ENCODE assay signal across 16 mouse cellular contexts in genomic region chr19:56439072-56439434, GRCm38 (mm10). TPM values are rescaled to one million over a fixed set of nuclear protein-coding genes. Genes with fewer than 3 reads are reported as not detected.
DNase-seq lines count a peak whose midpoint lies in the region; ATAC-seq and TF ChIP-seq lines count a peak whose summit lies in the region.
"Had no signal": no experiment of that assay in that cellular context is flagged by ENCODE, and none has a peak within 500 bp of the region (broad histone marks: within the 10 kb centered on the region; RNA-seq: fewer than 3 reads in every experiment).

No protein-coding gene starts in this region.

- no peaks in the 10 kb centered on the region for H3K27me3 ChIP-seq in kidney, embryonic 15.5 days
- H3K27me3 ChIP-seq in intestine, postnatal 0 days (replicated peaks; ENCODE audit: control insufficient read depth, insufficient read depth, low read length) = no peaks in the 10 kb centered on the region
- H3K27me3 ChIP-seq: heart, embryonic 15.5 days; midbrain, embryonic 12.5 days; neural tube, embryonic 12.5 days had no signal

- H3K27ac ChIP-seq in kidney, embryonic 15.5 days = peak overlapping the region; percentile 42
- no peak overlapping the region for H3K27ac ChIP-seq in intestine, postnatal 0 days (ENCODE audit: low read depth, low read length)
- H3K27ac ChIP-seq: heart, embryonic 15.5 days; midbrain, embryonic 12.5 days; neural tube, embryonic 12.5 days had no signal

- no peak overlapping the region for H3K4me2 ChIP-seq in kidney, embryonic 15.5 days
- H3K4me2 ChIP-seq in intestine, postnatal 0 days (replicated peaks; ENCODE audit: low read depth) = no peak overlapping the region
- H3K4me2 ChIP-seq: heart, embryonic 15.5 days; midbrain, embryonic 12.5 days; neural tube, embryonic 12.5 days had no signal

- H3K9ac ChIP-seq in kidney, embryonic 15.5 days = no peak overlapping the region
- H3K9ac ChIP-seq in intestine, postnatal 0 days (ENCODE audit: low read depth, low read length) = no peak overlapping the region
- H3K9ac ChIP-seq: heart, embryonic 15.5 days; midbrain, embryonic 12.5 days; neural tube, embryonic 12.5 days had no signal

- H3K36me3 ChIP-seq in kidney, embryonic 15.5 days = peaks cover 39% of the 10 kb centered on the region
- peaks cover 63% of the 10 kb centered on the region for H3K36me3 ChIP-seq in intestine, postnatal 0 days (ENCODE audit: control insufficient read depth, insufficient read depth)
- H3K36me3 ChIP-seq: midbrain, embryonic 12.5 days had no signal

- 0 out of 2 replicates have a peak, but pooled peaks have one; percentile 29 for ATAC-seq in kidney, embryonic 15.5 days (replicated peaks; ENCODE audit: low FRiP score)
- peak; percentile 56; the same call in 1 of the 2 replicates for ATAC-seq in intestine, postnatal 0 days
- peak; percentile 83 for ATAC-seq in megakaryocyte progenitor cell, adult 5-6 weeks (replicated peaks; ENCODE audit: poor library complexity)
- ATAC-seq: inflammation-experienced regulatory T-cells, adult 6 months had no signal

- no peaks in the 10 kb centered on the region for H3K9me3 ChIP-seq in kidney, embryonic 15.5 days (replicated peaks)
- H3K9me3 ChIP-seq in intestine, postnatal 0 days (ENCODE audit: control insufficient read depth) = no peaks in the 10 kb centered on the region
- H3K9me3 ChIP-seq: heart, embryonic 15.5 days; midbrain, embryonic 12.5 days; neural tube, embryonic 12.5 days had no signal

- WGBS in kidney, embryonic 15.5 days = 68% methylated on average over 6 of the region's 6 CpGs
- 42% methylated on average over 6 of the region's 6 CpGs for WGBS in intestine, postnatal 0 days

- no peak overlapping the region for H3K4me3 ChIP-seq in kidney, embryonic 15.5 days (replicated peaks)
- H3K4me3 ChIP-seq in intestine, postnatal 0 days (ENCODE audit: low read depth, low read length) = no peak overlapping the region
- H3K4me3 ChIP-seq: heart, embryonic 15.5 days; midbrain, embryonic 12.5 days; neural tube, embryonic 12.5 days had no signal

- H3K4me1 ChIP-seq in kidney, embryonic 15.5 days = 0 out of 2 replicates have a peak, but pooled peaks cover 2% of the 10 kb centered on the region
- no peaks in the 10 kb centered on the region for H3K4me1 ChIP-seq in intestine, postnatal 0 days (replicated peaks; ENCODE audit: control insufficient read depth, insufficient read depth, low read length)

- no peak for TF ChIP-seq CTCF in intestine, postnatal 0 days (IDR thresholded peaks at IDR 0.05; ENCODE audit: low read depth)

- DNase-seq in kidney, adult 8-10 months = no peak
- DNase-seq in c-Kit-positive CD71-negative TER-119-negative erythroid progenitor cells, embryonic 14.5 days (ENCODE audit: low read depth) = peak; percentile 25
- no peak for DNase-seq in frontal cortex, postnatal 10 days (ENCODE audit: low spot score in 2 of 2)
- DNase-seq in natural killer cell, adult 2 months (ENCODE audit: low spot score in 2 of 2) = no peak
- DNase-seq in cerebellum, adult 18-20 months = no peak
- DNase-seq: gastrocnemius, postnatal 10 days; right cerebral cortex, adult 18-20 months; thymus, postnatal 25 days had no signal

RNA-seq across cellular contexts. Expression of gene Plekhs1, which starts 22.4 kb away (rescaled TPM):
- polyA plus RNA-seq in kidney, embryonic 15.5 days (2015; fragmentation: Nextera tagmentation; extraction: Ambion mirVana) = 0.74 and 1.0 TPM in 2 replicates
- polyA plus RNA-seq in intestine, postnatal 0 days (2015; fragmentation: Nextera tagmentation; extraction: Ambion mirVana) = 0.99 and 1.1 TPM in 2 replicates
- total RNA-seq in megakaryocyte progenitor cell, adult 5-6 weeks (2015) = not detected in 2 replicates
- not detected in 2 replicates for total RNA-seq in megakaryocyte progenitor cell, adult 5-6 weeks (2017)
- polyA plus RNA-seq: C2C12 had no signal

RNA-seq across cellular contexts. Expression of gene Casp7, which starts 42.1 kb away (rescaled TPM):
- polyA plus RNA-seq in kidney, embryonic 15.5 days (2015; fragmentation: Nextera tagmentation; extraction: Ambion mirVana) = 26.1 and 27.0 TPM in 2 replicates
- polyA plus RNA-seq in intestine, postnatal 0 days (2015; fragmentation: Nextera tagmentation; extraction: Ambion mirVana) = 51.6 and 55.6 TPM in 2 replicates
- 65.7 and 71.0 TPM in 2 replicates for total RNA-seq in megakaryocyte progenitor cell, adult 5-6 weeks (2015)
- total RNA-seq in megakaryocyte progenitor cell, adult 5-6 weeks (2017) = 48.4 and 53.7 TPM in 2 replicates

RNA-seq across cellular contexts. Expression of gene Nrap, which starts 49.2 kb away (rescaled TPM):
- 0.36 and 0.55 TPM in 2 replicates for polyA plus RNA-seq in kidney, embryonic 15.5 days (2015; fragmentation: Nextera tagmentation; extraction: Ambion mirVana)
- 0.22 TPM in 2 replicates for polyA plus RNA-seq in intestine, postnatal 0 days (2015; fragmentation: Nextera tagmentation; extraction: Ambion mirVana)
- total RNA-seq in megakaryocyte progenitor cell, adult 5-6 weeks (2015) = 0.39 TPM in 1 of 2 replicates, not detected in the other
- 0.46 and 1.6 TPM in 2 replicates for total RNA-seq in megakaryocyte progenitor cell, adult 5-6 weeks (2017)
- polyA plus RNA-seq: inflammation-experienced regulatory T-cells, adult 6 months had no signal

Comparison
In these comparisons a context has a peak if more than half of its experiments do, and no peak if none do; other contexts are left out.
1. ATAC-seq: peak in every context shown above with its lines; median percentile 83 in megakaryocyte progenitor cell, adult 5-6 weeks; 56 in intestine, postnatal 0 days; 29 in kidney, embryonic 15.5 days.